8 mouse cellular contexts compared by ENCODE assay signal in genomic region chr6:50263670-50264069, GRCm38 (mm10). TPM values are rescaled to one million over a fixed set of nuclear protein-coding genes. Genes with fewer than 3 reads are reported as not detected.
A peak's percentile ranks its signal among the peaks of the same experiment; 100 is the strongest.
DNase-seq lines count a peak whose midpoint lies in the region; ATAC-seq and TF ChIP-seq lines count a peak whose summit lies in the region.

Gsdme (minus strand) TSS chr6:50263862.

- H3K27me3 ChIP-seq in heart, embryonic 13.5 days (replicated peaks) = no peaks in the 10 kb centered on the region; the same call in 1 of the 2 replicates
- no peaks in the 10 kb centered on the region for H3K27me3 ChIP-seq in heart, adult 2 months (ENCODE audit: control insufficient read depth, insufficient read depth, low read length)
- no peaks in the 10 kb centered on the region for H3K27me3 ChIP-seq in hindbrain, embryonic 12.5 days
- H3K27me3 ChIP-seq in liver, embryonic 16.5 days (ENCODE audit: control insufficient read depth, insufficient read depth, low read depth, low read length) = peaks cover 2% of the 10 kb centered on the region

- TF ChIP-seq EP300 in heart, adult 2 months (IDR thresholded peaks at IDR 0.05; ENCODE audit: insufficient read depth, low read depth, low read length) = no peak

- no peaks in the 10 kb centered on the region for H3K79me2 ChIP-seq in heart, adult 2 months (replicated peaks; ENCODE audit: control insufficient read depth, insufficient read depth, low read length)

- no peak within 1 kb of the TSS for H3K9ac ChIP-seq in heart, embryonic 13.5 days
- H3K9ac ChIP-seq in heart, adult 2 months (ENCODE audit: low read depth, low read length) = no peak within 1 kb of the TSS
- H3K9ac ChIP-seq in hindbrain, embryonic 12.5 days = no peak within 1 kb of the TSS
- H3K9ac ChIP-seq in liver, embryonic 16.5 days (ENCODE audit: low read depth, low read length) = no peak within 1 kb of the TSS

- peaks cover 10% of the 10 kb centered on the region for H3K4me1 ChIP-seq in heart, embryonic 13.5 days
- H3K4me1 ChIP-seq in heart, adult 2 months (ENCODE audit: control insufficient read depth, insufficient read depth, low read length) = peaks cover 2% of the 10 kb centered on the region; the same call in 1 of the 2 replicates
- peaks cover 12% of the 10 kb centered on the region for H3K4me1 ChIP-seq in hindbrain, embryonic 12.5 days
- H3K4me1 ChIP-seq in liver, embryonic 16.5 days (ENCODE audit: control insufficient read depth, low read depth, low read length) = no peaks in the 10 kb centered on the region; the same call in 1 of the 2 replicates

- WGBS in heart, embryonic 13.5 days = 60% methylated on average over 6 of the region's 6 CpGs
- WGBS in heart, adult 2 months = 44% methylated on average over 6 of the region's 6 CpGs
- WGBS in hindbrain, embryonic 12.5 days = 89% methylated on average over 6 of the region's 6 CpGs
- 41% methylated on average over 6 of the region's 6 CpGs for WGBS in liver, embryonic 16.5 days (ENCODE audit: insufficient replicate concordance)

- H3K4me2 ChIP-seq in heart, embryonic 13.5 days = no peak within 1 kb of the TSS
- H3K4me2 ChIP-seq in hindbrain, embryonic 12.5 days (replicated peaks) = no peak within 1 kb of the TSS
- H3K4me2 ChIP-seq in liver, embryonic 16.5 days (ENCODE audit: low read depth, low read length) = no peak within 1 kb of the TSS

- ATAC-seq in heart, embryonic 13.5 days (ENCODE audit: extremely low read depth, insufficient number of reproducible peaks, low FRiP score, low TSS enrichment) = no peak
- no peak for ATAC-seq in hindbrain, embryonic 12.5 days (ENCODE audit: low FRiP score)
- ATAC-seq in liver, embryonic 16.5 days (ENCODE audit: low read depth) = no peak
- ATAC-seq in megakaryocyte progenitor cell, adult 5-6 weeks (replicated peaks; ENCODE audit: poor library complexity) = no peak

- DNase-seq in heart, adult 2 months = no peak
- peak; percentile 43 for DNase-seq in NIH3T3 (ENCODE audit: low read depth)
- DNase-seq in spleen, postnatal 14 days (ENCODE audit: low spot score in 2 of 2) = no peak
- no peak for DNase-seq in cerebellum, adult 11-12 months

- intact Hi-C loops in heart, adult 2 months (cut with DNase I) = no loop called here

- no peaks in the 10 kb centered on the region for H3K36me3 ChIP-seq in heart, embryonic 13.5 days
- no peaks in the 10 kb centered on the region for H3K36me3 ChIP-seq in heart, adult 2 months (ENCODE audit: control insufficient read depth, insufficient read depth, low read length)
- H3K36me3 ChIP-seq in hindbrain, embryonic 12.5 days = no peaks in the 10 kb centered on the region
- H3K36me3 ChIP-seq in liver, embryonic 16.5 days (ENCODE audit: control insufficient read depth, insufficient read depth) = no peaks in the 10 kb centered on the region

- TF ChIP-seq POLR2A in heart, adult 2 months (IDR thresholded peaks at IDR 0.05; ENCODE audit: insufficient read depth, low read depth, low read length) = no peak

- no peaks in the 10 kb centered on the region for H3K9me3 ChIP-seq in heart, embryonic 13.5 days
- H3K9me3 ChIP-seq in hindbrain, embryonic 12.5 days (replicated peaks) = no peaks in the 10 kb centered on the region
- no peaks in the 10 kb centered on the region for H3K9me3 ChIP-seq in liver, embryonic 16.5 days (replicated peaks; ENCODE audit: control insufficient read depth, low read length)

- H3K4me3 ChIP-seq in heart, embryonic 13.5 days = no peak within 1 kb of the TSS
- H3K4me3 ChIP-seq in heart, adult 2 months = no peak within 1 kb of the TSS
- H3K4me3 ChIP-seq in hindbrain, embryonic 12.5 days = no peak within 1 kb of the TSS
- H3K4me3 ChIP-seq in liver, embryonic 16.5 days (ENCODE audit: low read depth, low read length) = no peak within 1 kb of the TSS

- no peak for TF ChIP-seq CTCF in heart, adult 2 months (IDR thresholded peaks at IDR 0.05)

- no peak within 1 kb of the TSS for H3K27ac ChIP-seq in heart, embryonic 13.5 days (replicated peaks)
- H3K27ac ChIP-seq in heart, adult 2 months = no peak within 1 kb of the TSS
- no peak within 1 kb of the TSS for H3K27ac ChIP-seq in hindbrain, embryonic 12.5 days
- no peak within 1 kb of the TSS for H3K27ac ChIP-seq in liver, embryonic 16.5 days (ENCODE audit: low read length)

RNA-seq across cellular contexts. Expression of gene Gsdme, which starts in this region (rescaled TPM):
- polyA plus RNA-seq in heart, embryonic 13.5 days (2015; fragmentation: Nextera tagmentation; extraction: Ambion mirVana) = 32.9 and 34.6 TPM in 2 replicates
- under 1 TPM; 0.29 to 0.32 TPM for total RNA-seq in heart, adult 2 months (2021)
- 0.41 and 0.56 TPM in 2 replicates for polyA plus RNA-seq in heart, adult 2 months (2012; rRNA removed)
- 50.9 and 53.5 TPM in 2 replicates for polyA plus RNA-seq in hindbrain, embryonic 12.5 days (2016; fragmentation: Nextera tagmentation; extraction: Ambion mirVana)
- 15.4 and 15.9 TPM in 2 replicates for polyA plus RNA-seq in liver, embryonic 16.5 days (2015; fragmentation: Nextera tagmentation; extraction: Ambion mirVana)
- 6.0 and 8.0 TPM in 2 replicates for total RNA-seq in megakaryocyte progenitor cell, adult 5-6 weeks (2015)
- 8.7 and 10.2 TPM in 2 replicates for total RNA-seq in megakaryocyte progenitor cell, adult 5-6 weeks (2017)

Comparison
In these comparisons a context has a peak if more than half of its experiments do, and no peak if none do; other contexts are left out.
1. RNA of gene Gsdme (total RNA-seq): 6.0 to 10.2 TPM in megakaryocyte progenitor cell, adult 5-6 weeks; 0.29 to 0.32 TPM in heart, adult 2 months; every median in the first group is over 4 times any median in the second.
2. RNA of gene Gsdme (polyA plus RNA-seq): 50.9 to 53.5 TPM in hindbrain, embryonic 12.5 days, 32.9 to 34.6 TPM in heart, embryonic 13.5 days and 15.4 to 15.9 TPM in liver, embryonic 16.5 days; 0.41 to 0.56 TPM in heart, adult 2 months; every median in the first group is over 10 times any median in the second.